Mouse (Mus musculus) intestine, postnatal 0 days (tissue): ENCODE measurements around the gene Lmx1a. TPM values are rescaled to one million over a fixed set of nuclear protein-coding genes. Genes with fewer than 3 reads are reported as not detected.
A peak's percentile ranks its signal among the peaks of the same experiment; 100 is the strongest.

Source experiments
- ATAC-seq: fragments of 200-750 bp; cut with Nextera tagmentation; 2 replicates; pipeline ENCODE4 v1.8.0; 2017; ENCODE audit warnings: mild to moderate bottlenecking, moderate TSS enrichment, moderate library complexity
- H3K27ac ChIP-seq: fragments of 300-500 bp; sonication (generic); 2 replicates; pipeline ENCODE4 v1.5.1; 2014; ENCODE audit warnings: mild to moderate bottlenecking, low read depth, low read length, moderate library complexity
- H3K27me3 ChIP-seq: fragments of 300-500 bp; sonication (generic); replicated peaks from 2 replicates; pipeline ENCODE4 v1.6.1; 2014; ENCODE audit warnings: low read length, mixed read lengths; ENCODE audit not compliant: control insufficient read depth, insufficient read depth
- H3K36me3 ChIP-seq: fragments of 300-500 bp; sonication (generic); 2 replicates; pipeline ENCODE4 v1.6.1; 2014; ENCODE audit warnings: mild to moderate bottlenecking, moderate library complexity; ENCODE audit not compliant: control insufficient read depth, insufficient read depth
- H3K4me1 ChIP-seq: fragments of 300-500 bp; sonication (generic); replicated peaks from 2 replicates; pipeline ENCODE4 v1.6.1; 2014; ENCODE audit warnings: antibody characterized with exemption, low read length, mixed read lengths; ENCODE audit not compliant: control insufficient read depth, insufficient read depth
- H3K4me2 ChIP-seq: fragments of 300-500 bp; sonication (generic); replicated peaks from 2 replicates; pipeline ENCODE4 v1.6.1; 2014; ENCODE audit warnings: low read depth, mild to moderate bottlenecking, moderate library complexity
- H3K4me3 ChIP-seq: fragments of 300-500 bp; sonication (generic); 2 replicates; pipeline ENCODE4 v1.5.1; 2014; ENCODE audit warnings: low read depth, low read length
- H3K9ac ChIP-seq: fragments of 300-500 bp; sonication (generic); 2 replicates; pipeline ENCODE4 v1.6.1; 2014; ENCODE audit warnings: mild to moderate bottlenecking, low read depth, low read length
- H3K9me3 ChIP-seq: fragments of 300-500 bp; sonication (generic); 2 replicates; pipeline ENCODE4 v1.6.1; 2016; ENCODE audit warnings: mixed run types; ENCODE audit not compliant: control insufficient read depth
- CTCF ChIP-seq: sonication (generic); IDR thresholded peaks from 2 replicates; pipeline ENCODE4 v1.5.1; 2016; ENCODE audit warnings: low read depth, mild to moderate bottlenecking, control low read depth, antibody characterized with exemption, moderate library complexity
- WGBS: fragments of 180-500 bp; shearing (Covaris S2); extraction: QIAGEN DNeasy Blood & Tissue Kit; methylation state at CpG from one replicate; pipeline ENCODE4 v1.1.7; 2014; 5-methylcytosine and 5-hydroxymethylcytosine counted together
- polyA plus RNA-seq: library from polyadenylated mRNA; unstranded; fragments of >200 nt; fragmentation: Nextera tagmentation; extraction: Ambion mirVana; gene quantifications from 2 replicates; pipeline ENCODE4 v1.2.1, GENCODE M21; 2015

Lmx1a gene
- polyA plus RNA-seq, result 0.24 and 0.27 TPM in 2 replicates

DNA sequence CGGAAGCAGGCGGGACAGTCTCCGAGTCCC lies at the start of gene Lmx1a:
Gene Lmx1a, plus strand, starts transcription at position 6 of the 30 bp plus-strand sequence.
- Histone ChIP-seq H3K4me2 (peak within 1 kb of the TSS; percentile 89), H3K27me3 (peaks cover 82% of the 10 kb centered on the region), H3K4me3 (peak within 1 kb of the TSS; percentile 53), H3K9ac (no peak within 1 kb of the TSS), H3K36me3 (no peaks in the 10 kb centered on the region), H3K4me1 (0 out of 2 replicates have a peak, but pooled peaks cover 3% of the 10 kb centered on the region), H3K9me3 (no peaks in the 10 kb centered on the region), H3K27ac (no peak within 1 kb of the TSS)
- ATAC-seq, result no peak
- WGBS, result 0% methylated on average over 3 of the region's 3 CpGs
- TF ChIP-seq CTCF, result no peak

- no peak for ATAC-seq
- Histone ChIP-seq H3K27me3 (no peaks in the 10 kb centered on the region), H3K27ac (no peak overlapping the region), H3K9ac (no peak overlapping the region), H3K9me3 (no peaks in the 10 kb centered on the region), H3K4me1 (no peaks in the 10 kb centered on the region), H3K4me3 (no peak overlapping the region), H3K36me3 (no peaks in the 10 kb centered on the region), H3K4me2 (no peak overlapping the region)
- TF ChIP-seq CTCF, result peak; percentile 90
- 18% methylated on average over 16 of the region's 16 CpGs for WGBS
Measured at GRCm38 (mm10) chr1:167644866-167645537, 44.0 kb upstream of the Lmx1a start.

GRCm38 (mm10) chr1:167648670-167649069 lies 40.4 kb upstream of the Lmx1a start:
- no peak for ATAC-seq
- Histone ChIP-seq H3K4me2 (no peak overlapping the region), H3K27ac (no peak overlapping the region), H3K9ac (no peak overlapping the region), H3K36me3 (no peaks in the 10 kb centered on the region), H3K4me3 (no peak overlapping the region), H3K4me1 (no peaks in the 10 kb centered on the region), H3K27me3 (no peaks in the 10 kb centered on the region), H3K9me3 (no peaks in the 10 kb centered on the region)
- 93% methylated on average over 3 of the region's 3 CpGs for WGBS
- no peak for TF ChIP-seq CTCF

DNA sequence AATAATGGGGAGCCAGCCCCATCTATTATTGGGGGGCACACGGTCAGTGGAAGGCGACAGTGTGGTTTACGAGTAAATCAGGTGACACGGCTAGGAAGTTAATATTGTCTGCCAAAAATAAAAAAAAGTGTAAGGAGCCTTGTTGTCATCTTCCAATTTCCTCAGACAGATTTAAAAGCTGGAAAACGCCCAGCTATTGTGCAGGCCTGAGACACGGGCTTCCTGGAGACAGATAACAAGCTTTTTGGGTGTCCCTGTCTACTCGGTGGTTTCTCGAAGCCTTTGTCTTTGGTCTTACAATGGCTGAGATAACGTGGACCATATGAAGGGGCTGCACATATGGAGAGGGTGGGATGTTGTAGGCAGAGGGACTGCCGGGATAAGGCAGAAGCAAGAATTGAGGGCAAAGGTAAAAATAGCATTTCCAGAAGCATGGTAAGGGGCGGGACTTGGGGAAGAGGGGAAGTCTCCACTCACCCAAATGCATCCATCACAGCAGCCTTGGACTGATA lies 39.9 kb upstream of the Lmx1a start:
- H3K27ac ChIP-seq, result no peak overlapping the region
- H3K9ac ChIP-seq, result no peak overlapping the region
- no peak for TF ChIP-seq CTCF
- WGBS, result 75% methylated on average over 11 of the region's 11 CpGs
- H3K9me3 ChIP-seq, result no peaks in the 10 kb centered on the region
- no peak for ATAC-seq
- H3K27me3 ChIP-seq, result no peaks in the 10 kb centered on the region
- H3K4me1 ChIP-seq, result no peaks in the 10 kb centered on the region
- no peak overlapping the region for H3K4me3 ChIP-seq
- no peaks in the 10 kb centered on the region for H3K36me3 ChIP-seq
- no peak overlapping the region for H3K4me2 ChIP-seq

- Histone ChIP-seq H3K9ac (no peak overlapping the region), H3K4me1 (no peaks in the 10 kb centered on the region), H3K27ac (no peak overlapping the region), H3K4me3 (no peak overlapping the region), H3K4me2 (no peak overlapping the region), H3K9me3 (no peaks in the 10 kb centered on the region), H3K27me3 (no peaks in the 10 kb centered on the region), H3K36me3 (no peaks in the 10 kb centered on the region)
- TF ChIP-seq CTCF, result no peak
- 61% methylated on average over 2 of the region's 2 CpGs for WGBS
- ATAC-seq, result no peak
Measured at GRCm38 (mm10) chr1:167652336-167652735, 36.7 kb upstream of the Lmx1a start.

GRCm38 (mm10) chr1:167659065-167659464 lies 30.0 kb upstream of the Lmx1a start:
- ATAC-seq, result no peak
- H3K9ac ChIP-seq, result no peak overlapping the region
- no peak for TF ChIP-seq CTCF
- H3K27me3 ChIP-seq, result peaks cover 25% of the 10 kb centered on the region
- 89% methylated on average over 3 of the region's 3 CpGs for WGBS
- no peaks in the 10 kb centered on the region for H3K36me3 ChIP-seq
- no peak overlapping the region for H3K4me3 ChIP-seq
- H3K4me2 ChIP-seq, result no peak overlapping the region
- H3K4me1 ChIP-seq, result no peaks in the 10 kb centered on the region
- H3K9me3 ChIP-seq, result no peaks in the 10 kb centered on the region
- no peak overlapping the region for H3K27ac ChIP-seq
